Mouse (Mus musculus) right cerebral cortex, adult 18-20 months (tissue): ENCODE measurements at regions not wholly inside any gene's neighbourhood (a gene's known extent, or its start where the extent isn't known, plus 50 kb on each side); places are given as distances from the start of the nearest gene placed in this dataset.

Experiments
- DNase-seq: peaks from one replicate; pipeline ENCODE4 v3.0.0; 2022; ENCODE audit warnings: mixed read lengths

- peak; percentile 11 for DNase-seq
Measured at GRCm38 (mm10) chrX:59901387-59901786, 97.9 kb upstream of the F9 start.
